Mouse (Mus musculus) ovary, postnatal 14 days (tissue): Measurements from ENCODE around the gene Dennd5a.

Source experiments
- DNase-seq: peaks from one replicate; pipeline ENCODE4 v3.0.0; 2022; ENCODE audit warnings: low spot score

Gene Dennd5a

DNA sequence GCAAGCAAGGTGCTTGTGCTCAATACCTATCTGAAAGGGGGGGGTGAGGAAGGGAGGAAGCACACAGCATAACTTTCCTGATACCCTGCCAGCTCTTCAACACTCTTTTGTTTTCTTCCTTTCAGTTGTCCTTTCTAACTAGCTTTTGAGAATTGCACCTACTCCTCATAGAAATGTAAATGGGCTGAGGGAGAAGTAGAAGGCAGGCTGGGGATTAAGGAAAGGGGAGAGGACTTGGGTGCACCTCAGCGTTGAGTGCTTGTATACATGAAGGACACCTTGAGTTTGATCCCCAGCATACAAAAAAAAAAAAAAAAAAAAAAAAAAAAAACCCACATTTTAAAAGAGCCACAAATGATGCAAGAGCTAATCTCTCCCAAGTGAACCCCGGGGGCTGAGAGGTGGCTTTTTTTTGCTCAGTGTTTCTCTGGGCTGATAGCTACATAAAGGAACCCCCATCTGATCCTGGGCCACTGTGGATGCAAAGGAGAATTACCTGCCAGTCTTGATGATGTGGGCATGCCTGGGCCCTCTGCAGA lies 78.6 kb downstream of the Dennd5a start:
- no peak for DNase-seq

GRCm38 (mm10) chr7:109879158-109879557 lies 81.1 kb downstream of the Dennd5a start:
- DNase-seq: no peak

GRCm38 (mm10) chr7:109876085-109876484 lies 84.2 kb downstream of the Dennd5a start:
- DNase-seq: no peak

DNA sequence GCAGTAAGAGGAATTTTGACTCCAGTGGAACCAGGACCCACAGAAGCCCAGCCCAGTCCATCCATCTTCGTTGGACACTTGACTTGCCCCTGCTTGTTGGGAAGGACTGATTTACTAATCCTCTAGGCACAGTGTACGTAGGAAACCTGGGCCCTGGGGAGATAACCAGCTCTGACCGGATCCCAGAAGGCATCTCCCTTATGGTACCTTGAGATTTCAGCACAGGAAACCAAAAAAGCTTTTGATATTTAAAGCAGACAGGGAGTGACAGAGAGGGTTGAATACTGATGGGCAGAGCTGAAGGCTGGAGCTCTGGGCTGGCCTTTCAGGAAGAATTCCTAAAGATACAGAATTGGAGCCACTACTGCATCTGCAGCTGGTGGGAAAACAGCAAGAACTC lies 84.7 kb downstream of the Dennd5a start:
- no peak for DNase-seq

DNA sequence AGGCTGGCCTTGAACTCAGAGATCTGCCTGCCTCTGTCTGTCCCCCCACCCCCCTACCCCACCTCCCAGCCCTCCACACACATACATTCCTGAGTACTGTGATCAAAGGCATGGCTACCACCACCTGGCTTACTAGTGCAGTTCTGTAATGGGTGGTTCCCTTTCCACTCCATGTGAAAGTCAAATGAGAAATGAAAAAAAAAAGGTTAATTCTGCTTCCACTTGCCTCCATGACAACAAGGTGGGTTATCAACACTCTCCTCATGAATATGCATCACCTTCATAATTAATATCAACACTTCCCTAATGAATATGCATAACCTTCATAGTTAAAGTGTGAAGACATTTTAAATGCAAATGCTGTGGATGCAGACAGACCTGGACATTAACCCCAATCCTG lies 85.2 kb downstream of the Dennd5a start:
- DNase-seq: no peak

DNA sequence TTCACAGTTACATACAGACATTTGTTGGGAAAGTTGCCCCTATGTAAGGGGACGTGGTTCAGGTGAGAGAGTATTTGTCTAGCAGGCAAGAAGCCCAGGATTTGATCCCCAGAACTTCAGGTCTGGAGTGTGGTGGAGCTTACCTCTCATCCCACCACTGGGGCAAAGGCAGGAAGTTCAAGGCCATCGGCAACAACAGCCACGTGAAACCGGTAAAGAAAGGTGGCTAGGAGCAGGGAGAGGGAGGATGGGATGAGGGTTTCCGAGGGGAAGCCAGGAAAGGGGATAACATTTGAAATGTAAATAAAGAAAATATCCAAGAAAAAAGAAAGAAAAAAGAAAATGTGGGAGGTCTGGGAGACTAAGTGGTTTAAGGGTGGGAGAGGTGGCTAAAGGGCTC lies 87.1 kb downstream of the Dennd5a start:
- DNase-seq: no peak

GRCm38 (mm10) chr7:109871232-109871631 lies 89.0 kb downstream of the Dennd5a start:
- DNase-seq: no peak

DNA sequence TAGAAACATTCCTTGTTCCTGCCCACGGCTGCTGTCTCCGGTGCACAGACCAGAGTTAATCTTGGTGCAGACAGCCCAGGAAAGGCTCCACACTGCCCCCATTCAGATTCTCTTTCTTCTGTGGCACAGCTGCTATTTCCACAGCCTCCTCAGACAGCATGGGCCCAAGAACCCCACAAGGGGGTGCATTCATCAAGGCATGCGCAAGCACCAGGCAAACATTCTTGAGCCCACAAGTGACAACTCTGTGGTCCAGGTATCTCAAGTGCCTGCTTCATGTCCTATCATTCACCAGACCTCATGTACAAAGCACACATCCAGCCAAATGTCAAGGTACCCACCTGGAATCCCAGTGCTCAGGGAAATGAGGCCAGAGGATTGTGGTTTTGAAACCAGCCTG lies 91.8 kb downstream of the Dennd5a start:
- no peak for DNase-seq

DNA sequence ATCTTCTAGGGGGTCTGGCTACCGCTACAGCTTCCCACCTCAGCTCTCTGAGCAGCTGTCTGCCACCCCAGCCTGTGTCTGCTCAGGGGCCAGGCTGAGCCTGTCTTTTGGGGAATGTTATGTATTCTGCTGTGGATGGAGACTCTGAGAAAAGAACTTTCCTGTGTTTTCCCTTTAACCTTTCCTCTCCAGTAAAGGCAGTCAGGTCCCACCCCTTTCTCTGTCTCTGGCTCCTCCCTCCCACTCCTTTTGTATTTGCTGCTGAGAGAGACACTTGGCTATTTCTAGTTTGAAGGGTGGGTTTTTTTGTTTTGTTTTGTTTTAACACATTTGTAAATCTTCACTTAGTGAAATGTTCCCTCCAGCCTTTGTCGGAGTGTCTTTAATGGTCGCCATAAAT lies 93.6 kb downstream of the Dennd5a start:
- no peak for DNase-seq

DNA sequence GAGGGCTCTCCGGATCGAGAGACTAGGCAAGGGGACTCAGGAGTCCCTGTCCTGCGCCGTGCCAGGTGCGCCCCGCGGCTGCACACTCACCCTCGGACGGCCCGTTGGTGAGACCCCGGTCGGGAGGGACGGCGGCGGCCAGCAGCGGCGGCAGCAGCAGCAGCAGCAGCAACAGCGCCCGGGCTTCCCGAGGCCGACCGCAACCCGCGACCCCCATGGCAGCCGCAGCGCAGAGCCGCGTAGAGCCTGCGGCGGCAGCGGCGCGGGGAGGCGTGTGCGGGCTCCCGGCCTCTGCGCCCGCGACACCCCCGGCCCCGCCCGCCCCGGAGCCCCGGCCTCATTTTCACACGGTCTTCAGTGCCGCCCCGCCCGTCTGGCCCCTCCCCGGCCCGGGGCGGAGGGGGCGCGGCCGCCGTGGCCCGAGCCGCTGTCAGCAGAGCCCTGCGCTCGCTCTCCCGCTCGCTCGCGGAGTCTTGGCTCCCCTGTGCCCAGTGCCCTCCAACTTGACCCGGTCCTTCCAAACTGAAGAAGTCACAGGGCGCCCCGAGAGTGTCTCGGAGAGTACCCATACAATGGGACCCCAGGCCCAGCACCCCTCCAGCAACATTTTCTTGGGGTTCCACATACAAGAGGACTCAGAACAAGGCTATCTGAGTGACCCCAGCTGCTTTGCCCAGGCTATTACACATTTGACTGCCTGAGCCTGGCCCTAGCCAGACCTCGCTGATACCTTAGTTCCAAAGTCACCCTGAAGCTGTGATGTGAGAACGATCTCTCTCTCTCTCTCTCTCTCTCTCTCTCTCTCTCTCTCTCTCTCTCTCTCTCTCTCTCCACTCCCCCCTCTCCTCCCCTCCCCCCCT lies 94.7 kb downstream of the Dennd5a start, which contains the start of gene Scube2:
Scube2 (minus strand) TSS at position 310 of the 860 bp plus-strand sequence.
- DNase-seq: no peak

GRCm38 (mm10) chr7:109863561-109863960 lies 96.7 kb downstream of the Dennd5a start:
- DNase-seq: no peak

- no peak for DNase-seq
Observed at GRCm38 (mm10) chr7:109860162-109860561, 100.1 kb downstream of the Dennd5a start.

DNA sequence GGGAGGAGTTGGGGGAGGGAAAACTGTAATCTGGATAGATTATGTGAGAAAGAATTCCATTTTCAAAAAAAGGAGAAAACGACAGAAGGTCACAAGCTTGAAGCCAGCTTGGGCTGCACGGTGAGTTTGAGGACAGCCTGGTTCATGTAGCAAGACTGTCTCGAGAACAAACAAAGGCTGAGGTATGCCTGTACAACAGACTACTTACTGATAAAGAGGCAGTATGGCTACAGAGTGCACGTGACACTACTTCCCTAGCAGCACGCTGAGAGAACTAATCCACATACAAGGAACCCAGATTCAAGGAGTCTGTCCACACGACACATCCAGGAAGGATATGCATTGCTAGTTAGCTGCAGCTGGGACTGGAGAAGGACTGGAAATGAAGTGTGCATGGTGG lies 100.9 kb downstream of the Dennd5a start:
- DNase-seq: no peak

- no peak for DNase-seq
Observed at GRCm38 (mm10) chr7:109852752-109853212, 107.5 kb downstream of the Dennd5a start.

DNA sequence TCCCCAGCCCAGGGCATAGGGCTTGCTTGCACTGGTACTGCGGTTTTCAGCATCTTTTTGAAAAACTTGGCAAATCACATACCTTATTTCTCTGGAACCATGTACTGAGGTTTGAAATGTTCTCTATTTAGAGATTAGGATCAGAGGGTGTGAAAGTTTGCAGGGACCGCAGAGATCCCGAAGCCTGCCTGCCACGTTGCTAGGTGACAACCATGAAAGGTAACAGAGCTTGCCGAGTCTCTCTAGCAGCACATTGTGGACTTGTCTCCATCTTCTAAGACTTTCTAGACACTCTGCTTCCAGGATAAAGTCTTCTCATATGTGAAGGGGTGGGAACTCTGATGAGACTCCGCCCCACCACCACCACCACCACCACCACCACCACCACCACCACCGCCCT lies 108.3 kb downstream of the Dennd5a start:
- no peak for DNase-seq

GRCm38 (mm10) chr7:109850531-109850930 lies 109.7 kb downstream of the Dennd5a start:
- DNase-seq: no peak

- DNase-seq: no peak
Observed at GRCm38 (mm10) chr7:109849750-109850434, 110.4 kb downstream of the Dennd5a start.

DNA sequence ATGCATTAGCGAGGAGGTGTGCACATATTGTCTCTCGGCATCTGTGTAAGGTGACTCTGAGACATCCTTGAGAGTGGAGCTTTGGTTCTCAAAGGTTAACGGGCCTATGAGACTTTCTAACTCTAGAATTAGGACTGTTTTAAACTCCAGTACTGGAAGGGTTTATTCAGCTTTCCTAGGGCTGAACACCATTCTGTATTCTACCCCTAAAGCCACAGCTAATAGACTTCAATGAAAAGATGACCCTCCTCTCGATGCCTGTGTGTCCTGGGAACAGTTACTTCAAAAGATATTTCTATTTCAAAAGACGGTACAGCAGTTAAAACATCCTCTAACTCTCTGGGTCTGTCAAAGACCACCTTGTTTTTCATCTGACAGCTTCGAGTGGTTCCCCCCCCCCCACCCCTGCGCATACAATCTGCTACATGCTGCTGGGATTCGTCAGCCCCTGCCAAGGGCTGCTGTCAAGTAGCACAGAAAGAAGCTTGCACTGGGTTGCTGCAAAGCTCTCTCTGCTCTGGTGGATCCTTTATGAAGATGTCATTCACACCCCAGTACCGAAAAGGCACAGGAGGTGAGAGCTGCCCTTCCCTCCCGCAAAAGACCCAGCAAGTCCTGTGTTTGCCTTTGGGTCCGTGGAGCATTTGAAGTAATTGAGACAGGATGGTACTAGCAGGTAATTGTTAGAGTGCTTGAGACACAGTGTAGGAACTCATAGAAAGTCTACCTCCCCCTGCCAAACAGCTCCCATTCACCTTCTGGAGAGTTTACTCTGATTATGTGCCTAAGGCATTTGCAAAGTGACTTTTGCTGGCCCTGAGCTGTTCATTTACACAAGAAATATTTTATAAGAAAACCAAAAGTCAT lies 111.2 kb downstream of the Dennd5a start:
- DNase-seq: no peak

DNA sequence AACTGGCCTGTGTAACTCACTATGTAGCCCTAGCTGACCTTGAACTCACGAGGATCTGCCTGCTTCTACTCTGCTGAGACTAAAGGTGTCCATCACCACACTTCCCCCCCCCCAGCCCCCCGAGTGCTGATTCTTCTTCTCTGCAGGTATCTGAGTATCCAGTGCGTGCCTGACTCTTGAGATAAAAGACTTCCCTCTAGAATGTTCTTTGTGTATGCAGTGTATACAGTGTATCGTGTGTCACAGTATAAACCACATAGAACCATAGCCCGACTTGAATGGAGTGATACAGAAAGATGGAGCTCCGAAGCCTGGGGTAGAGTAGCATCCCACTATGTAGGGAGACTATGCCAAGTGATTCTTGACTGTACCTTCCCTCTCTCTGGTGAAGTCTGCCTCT lies 116.2 kb downstream of the Dennd5a start:
- DNase-seq: no peak
